Mouse (Mus musculus) kidney, adult 18-20 months (tissue): ENCODE measurements at regions not wholly inside any gene's neighbourhood (a gene's known extent, or its start where the extent isn't known, plus 50 kb on each side); places are given as distances from the start of the nearest gene placed in this dataset.
A peak's percentile ranks its signal among the peaks of the same experiment; 100 is the strongest.
"Not testable (repeated sequence)": the region's sequence is repeated elsewhere in the genome, so short reads cannot be mapped to it uniquely, and the experiment has no call there.

ENCODE experiments used
- DNase-seq: peaks from one replicate; pipeline ENCODE4 v3.0.0; 2021

- no peak for DNase-seq
Measured at GRCm38 (mm10) chr13:72184116-72184845, 220.8 kb upstream of the Irx1 start.

- no peak for DNase-seq
Measured at GRCm38 (mm10) chr13:72184846-72185118, 221.3 kb upstream of the Irx1 start.

GRCm38 (mm10) chr13:72195881-72196280 lies 232.4 kb upstream of the Irx1 start:
- DNase-seq, result no peak

- DNase-seq, result peak; percentile 21
Measured at GRCm38 (mm10) chr13:72198341-72199105, 235.0 kb upstream of the Irx1 start.

- DNase-seq, result no peak
Measured at GRCm38 (mm10) chr13:72209518-72209917, 246.0 kb upstream of the Irx1 start.

- DNase-seq, result peak; percentile 4
Measured at GRCm38 (mm10) chr13:72209946-72210456, 246.5 kb upstream of the Irx1 start.

- no peak for DNase-seq
Measured at GRCm38 (mm10) chr13:72210474-72211309, 247.2 kb upstream of the Irx1 start.

- DNase-seq, result no peak
Measured at GRCm38 (mm10) chr13:72211716-72212115, 248.2 kb upstream of the Irx1 start.

- DNase-seq, result no peak
Measured at GRCm38 (mm10) chr13:72212747-72213146, 249.2 kb upstream of the Irx1 start.

GRCm38 (mm10) chr13:72219329-72219728 lies 255.8 kb upstream of the Irx1 start:
- DNase-seq, result no peak

- DNase-seq, result no peak
Measured at GRCm38 (mm10) chr13:72227102-72227501, 263.6 kb upstream of the Irx1 start.

GRCm38 (mm10) chr13:72231032-72231591 lies 267.6 kb upstream of the Irx1 start:
- DNase-seq, result no peak

GRCm38 (mm10) chr13:72232080-72232479 lies 268.6 kb upstream of the Irx1 start:
- no peak for DNase-seq

GRCm38 (mm10) chr13:72241919-72242318 lies 278.4 kb upstream of the Irx1 start:
- DNase-seq, result no peak

- DNase-seq, result no peak
Measured at GRCm38 (mm10) chr13:72250419-72250818, 286.9 kb upstream of the Irx1 start.

- not testable (repeated sequence) for DNase-seq
Measured at GRCm38 (mm10) chr13:72253242-72253641, 289.7 kb upstream of the Irx1 start.

GRCm38 (mm10) chr13:72258794-72259193 lies 295.3 kb upstream of the Irx1 start:
- no peak for DNase-seq

GRCm38 (mm10) chr13:72264416-72264815 lies 300.9 kb upstream of the Irx1 start:
- no peak for DNase-seq

GRCm38 (mm10) chr13:72265116-72265515 lies 301.6 kb upstream of the Irx1 start:
- DNase-seq, result no peak

GRCm38 (mm10) chr13:72265650-72266049 lies 302.1 kb upstream of the Irx1 start:
- no peak for DNase-seq

- no peak for DNase-seq
Measured at GRCm38 (mm10) chr13:72266174-72266768, 302.7 kb upstream of the Irx1 start.

GRCm38 (mm10) chr13:72280343-72280742 lies 316.8 kb upstream of the Irx1 start:
- no peak for DNase-seq

GRCm38 (mm10) chr13:72280871-72281270 lies 317.3 kb upstream of the Irx1 start:
- DNase-seq, result no peak
